Mouse (Mus musculus): ENCODE results near the gene Kif23. TPM values are rescaled to one million over a fixed set of nuclear protein-coding genes. Genes with fewer than 3 reads are reported as not detected.

Kif23 gene
- polyA plus RNA-seq, 1 experiment from 2014 or later, result 93.0 TPM

- 54% methylated on average over 6 of the region's 6 CpGs for WGBS
These were observed 35.1 kb downstream of the Kif23 start for GRCm38 (mm10) chr9:61911300-61912128.

GRCm38 (mm10) chr9:61910526-61911256, 35.9 kb downstream of the Kif23 start:
- H3K4me3 ChIP-seq (ENCODE audit: low read depth, low read length), result no peak overlapping the region
- DNase-seq (ENCODE audit: low spot score) (peak; percentile 62), ATAC-seq (ENCODE audit: low read depth) (no peak)

More at GRCm38 (mm10) chr9:61911300-61912128, 35.1 kb downstream of the Kif23 start:
- no peaks in the 10 kb centered on the region for H3K27me3 ChIP-seq (replicated peaks; ENCODE audit: control insufficient read depth, insufficient read depth, low read length)
- no peak for ATAC-seq (ENCODE audit: low read depth)
- H3K4me2 ChIP-seq (ENCODE audit: low read depth, low read length), result no peak overlapping the region
- no peak overlapping the region for H3K4me3 ChIP-seq (ENCODE audit: low read depth, low read length)
- no peaks in the 10 kb centered on the region for H3K9me3 ChIP-seq (ENCODE audit: control insufficient read depth, low read length)
- peaks cover 8% of the 10 kb centered on the region for H3K4me1 ChIP-seq (ENCODE audit: control insufficient read depth, insufficient read depth, low read length)
- no peak overlapping the region for H3K27ac ChIP-seq (replicated peaks; ENCODE audit: low read depth, low read length)
- DNase-seq (ENCODE audit: low spot score), result no peak
- no peak overlapping the region for H3K9ac ChIP-seq (ENCODE audit: low read depth, low read length)
- H3K36me3 ChIP-seq (ENCODE audit: control insufficient read depth, insufficient read depth, low read length), result peaks cover 25% of the 10 kb centered on the region

GRCm38 (mm10) chr9:61909633-61910032, 36.9 kb downstream of the Kif23 start:
- H3K4me3 ChIP-seq (ENCODE audit: low read depth, low read length), result no peak overlapping the region
- no peak overlapping the region for H3K27ac ChIP-seq (replicated peaks; ENCODE audit: low read depth, low read length)
- DNase-seq (ENCODE audit: low spot score) (no peak), ATAC-seq (ENCODE audit: low read depth) (no peak)
- H3K9ac ChIP-seq (ENCODE audit: low read depth, low read length), result no peak overlapping the region
- H3K9me3 ChIP-seq (ENCODE audit: control insufficient read depth, low read length), result no peaks in the 10 kb centered on the region
- peaks cover 25% of the 10 kb centered on the region for H3K36me3 ChIP-seq (ENCODE audit: control insufficient read depth, insufficient read depth, low read length)
- no peaks in the 10 kb centered on the region for H3K27me3 ChIP-seq (replicated peaks; ENCODE audit: control insufficient read depth, insufficient read depth, low read length)
- 86% methylated on average over 1 of the region's 1 CpGs for WGBS
- peaks cover 8% of the 10 kb centered on the region for H3K4me1 ChIP-seq (ENCODE audit: control insufficient read depth, insufficient read depth, low read length)
- H3K4me2 ChIP-seq (ENCODE audit: low read depth, low read length), result no peak overlapping the region

More at GRCm38 (mm10) chr9:61910526-61911256, 35.9 kb downstream of the Kif23 start:
- no peak overlapping the region for H3K9ac ChIP-seq (ENCODE audit: low read depth, low read length)
- peaks cover 8% of the 10 kb centered on the region for H3K4me1 ChIP-seq (ENCODE audit: control insufficient read depth, insufficient read depth, low read length)
- WGBS, result 41% methylated on average over 20 of the region's 20 CpGs
- no peak overlapping the region for H3K4me2 ChIP-seq (ENCODE audit: low read depth, low read length)
- H3K27ac ChIP-seq (replicated peaks; ENCODE audit: low read depth, low read length), result no peak overlapping the region
- H3K36me3 ChIP-seq (ENCODE audit: control insufficient read depth, insufficient read depth, low read length), result peaks cover 25% of the 10 kb centered on the region
- H3K27me3 ChIP-seq (replicated peaks; ENCODE audit: control insufficient read depth, insufficient read depth, low read length), result no peaks in the 10 kb centered on the region
- H3K9me3 ChIP-seq (ENCODE audit: control insufficient read depth, low read length), result no peaks in the 10 kb centered on the region

GRCm38 (mm10) chr9:61908832-61909407, 37.7 kb downstream of the Kif23 start:
- no peak overlapping the region for H3K4me3 ChIP-seq (ENCODE audit: low read depth, low read length)
- no peak overlapping the region for H3K4me2 ChIP-seq (ENCODE audit: low read depth, low read length)
- H3K27me3 ChIP-seq (replicated peaks; ENCODE audit: control insufficient read depth, insufficient read depth, low read length), result no peaks in the 10 kb centered on the region
- H3K9me3 ChIP-seq (ENCODE audit: control insufficient read depth, low read length), result no peaks in the 10 kb centered on the region
- H3K4me1 ChIP-seq (ENCODE audit: control insufficient read depth, insufficient read depth, low read length), result peaks cover 8% of the 10 kb centered on the region
- ATAC-seq (ENCODE audit: low read depth) (no peak), DNase-seq (ENCODE audit: low spot score) (no peak)
- no peak overlapping the region for H3K9ac ChIP-seq (ENCODE audit: low read depth, low read length)
- 85% methylated on average over 11 of the region's 11 CpGs for WGBS
- no peak overlapping the region for H3K27ac ChIP-seq (replicated peaks; ENCODE audit: low read depth, low read length)
- peaks cover 25% of the 10 kb centered on the region for H3K36me3 ChIP-seq (ENCODE audit: control insufficient read depth, insufficient read depth, low read length)

GRCm38 (mm10) chr9:61908341-61908740, 38.2 kb downstream of the Kif23 start:
- Histone ChIP-seq H3K4me1 (ENCODE audit: control insufficient read depth, insufficient read depth, low read length) (peaks cover 6% of the 10 kb centered on the region), H3K27ac (replicated peaks; ENCODE audit: low read depth, low read length) (no peak overlapping the region), H3K4me2 (ENCODE audit: low read depth, low read length) (no peak overlapping the region), H3K9ac (ENCODE audit: low read depth, low read length) (no peak overlapping the region), H3K4me3 (ENCODE audit: low read depth, low read length) (no peak overlapping the region), H3K9me3 (ENCODE audit: control insufficient read depth, low read length) (no peaks in the 10 kb centered on the region), H3K36me3 (ENCODE audit: control insufficient read depth, insufficient read depth, low read length) (peaks cover 22% of the 10 kb centered on the region), H3K27me3 (replicated peaks; ENCODE audit: control insufficient read depth, insufficient read depth, low read length) (no peaks in the 10 kb centered on the region)
- no peak for DNase-seq (ENCODE audit: low spot score)
- 73% methylated on average over 3 of the region's 3 CpGs for WGBS
- ATAC-seq (ENCODE audit: low read depth), result no peak

GRCm38 (mm10) chr9:61907621-61908295, 38.8 kb downstream of the Kif23 start:
- Histone ChIP-seq H3K27ac (replicated peaks; ENCODE audit: low read depth, low read length) (no peak overlapping the region), H3K4me1 (ENCODE audit: control insufficient read depth, insufficient read depth, low read length) (peaks cover under 1% of the 10 kb centered on the region), H3K27me3 (replicated peaks; ENCODE audit: control insufficient read depth, insufficient read depth, low read length) (no peaks in the 10 kb centered on the region), H3K4me2 (ENCODE audit: low read depth, low read length) (no peak overlapping the region), H3K36me3 (ENCODE audit: control insufficient read depth, insufficient read depth, low read length) (peaks cover 16% of the 10 kb centered on the region), H3K9me3 (ENCODE audit: control insufficient read depth, low read length) (no peaks in the 10 kb centered on the region), H3K4me3 (ENCODE audit: low read depth, low read length) (no peak overlapping the region), H3K9ac (ENCODE audit: low read depth, low read length) (no peak overlapping the region)
- 79% methylated on average over 4 of the region's 4 CpGs for WGBS
- DNase-seq (ENCODE audit: low spot score) (no peak), ATAC-seq (ENCODE audit: low read depth) (no peak)

- Histone ChIP-seq H3K4me3 (ENCODE audit: low read depth, low read length) (no peak overlapping the region), H3K4me2 (ENCODE audit: low read depth, low read length) (no peak overlapping the region), H3K36me3 (ENCODE audit: control insufficient read depth, insufficient read depth, low read length) (peaks cover 7% of the 10 kb centered on the region), H3K9me3 (ENCODE audit: control insufficient read depth, low read length) (no peaks in the 10 kb centered on the region), H3K4me1 (ENCODE audit: control insufficient read depth, insufficient read depth, low read length) (no peaks in the 10 kb centered on the region; the same call in 1 of the 2 replicates), H3K27me3 (replicated peaks; ENCODE audit: control insufficient read depth, insufficient read depth, low read length) (no peaks in the 10 kb centered on the region), H3K9ac (ENCODE audit: low read depth, low read length) (no peak overlapping the region), H3K27ac (replicated peaks; ENCODE audit: low read depth, low read length) (no peak overlapping the region)
- 68% methylated on average over 10 of the region's 10 CpGs for WGBS
- ATAC-seq (ENCODE audit: low read depth), result no peak
- peak; percentile 25 for DNase-seq (ENCODE audit: low spot score)
These were observed 39.7 kb downstream of the Kif23 start for GRCm38 (mm10) chr9:61906912-61907311.

- H3K4me2 ChIP-seq (ENCODE audit: low read depth, low read length), result no peak overlapping the region
- H3K9me3 ChIP-seq (ENCODE audit: control insufficient read depth, low read length), result no peaks in the 10 kb centered on the region
- ATAC-seq (ENCODE audit: low read depth) (no peak), DNase-seq (ENCODE audit: low spot score) (peak; percentile 41)
- no peak overlapping the region for H3K9ac ChIP-seq (ENCODE audit: low read depth, low read length)
- H3K4me3 ChIP-seq (ENCODE audit: low read depth, low read length), result no peak overlapping the region
- H3K27ac ChIP-seq (replicated peaks; ENCODE audit: low read depth, low read length), result 0 out of 2 replicates have a peak overlapping the region, but pooled peaks have one; percentile 28
- WGBS, result 46% methylated on average over 5 of the region's 5 CpGs
- peaks cover 4% of the 10 kb centered on the region; the same call in 1 of the 2 replicates for H3K27me3 ChIP-seq (replicated peaks; ENCODE audit: control insufficient read depth, insufficient read depth, low read length)
- no peaks in the 10 kb centered on the region for H3K36me3 ChIP-seq (ENCODE audit: control insufficient read depth, insufficient read depth, low read length)
- no peaks in the 10 kb centered on the region; the same call in 1 of the 2 replicates for H3K4me1 ChIP-seq (ENCODE audit: control insufficient read depth, insufficient read depth, low read length)
These were observed 41.0 kb downstream of the Kif23 start for GRCm38 (mm10) chr9:61905576-61905975.
